Mouse (Mus musculus) neutrophil, adult 5-6 weeks (primary cell): ENCODE data around the gene Ift43. TPM values are rescaled to one million over a fixed set of nuclear protein-coding genes. Genes with fewer than 3 reads are reported as not detected.

Source experiments
- ATAC-seq: fragments of 151-379, 151-347 bp; 2 replicates; pipeline ENCODE4 v1.8.0; 2017; ENCODE audit warnings: mild to moderate bottlenecking, moderate TSS enrichment; ENCODE audit not compliant: insufficient number of reproducible peaks, poor library complexity, low FRiP score, severe bottlenecking; ENCODE audit errors: extremely low read depth
- total RNA-seq: library from RNA; stranded (forward); fragments of 200-1000 nt; gene quantifications from 2 replicates; pipeline ENCODE4 v1.2.3, GENCODE M21; 2017

Ift43 gene
- total RNA-seq, 1 experiment from 2014 or later: not detected

DNA sequence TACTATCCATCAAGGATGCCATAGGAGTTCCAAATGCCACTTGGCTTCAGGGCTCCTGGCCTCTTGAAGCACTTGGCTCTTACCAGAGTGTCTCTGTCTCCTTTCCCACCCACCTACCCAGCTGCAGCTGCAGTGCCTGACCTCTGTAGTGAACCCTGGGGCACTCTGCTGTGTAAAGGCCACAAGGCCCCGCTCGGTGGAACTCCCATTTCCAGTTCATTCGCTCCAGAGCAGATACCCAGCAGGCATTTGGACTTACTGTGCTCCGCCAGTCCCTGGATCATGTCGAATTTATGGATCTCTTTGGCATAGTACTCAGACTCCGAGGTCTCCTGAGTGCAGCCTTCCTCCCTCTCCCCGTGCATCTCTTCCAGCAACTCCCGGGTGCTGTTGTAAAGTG is 5.0 kb upstream of the Ift43 start:
- no peak for ATAC-seq

DNA sequence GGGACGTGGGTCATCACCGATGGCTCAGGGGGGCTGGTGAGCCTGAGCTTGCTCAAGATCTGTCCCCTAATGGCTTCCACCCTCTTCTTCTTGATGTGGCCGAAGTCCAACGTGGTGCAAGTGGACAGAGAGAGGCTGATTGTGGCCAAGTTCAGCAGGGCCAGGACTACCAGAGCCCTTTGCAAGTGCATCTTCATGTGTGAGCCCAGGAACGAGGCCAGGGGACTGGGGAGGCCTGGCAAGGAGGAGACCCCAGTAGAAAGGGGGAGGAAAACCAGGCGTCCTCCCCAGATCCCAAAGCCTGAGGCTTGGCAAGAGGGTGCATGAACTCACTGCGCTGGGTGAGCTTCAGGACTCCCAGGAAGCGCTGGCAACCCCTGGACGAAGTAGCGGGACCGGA is 4.6 kb upstream of the Ift43 start:
- ATAC-seq: no peak

DNA sequence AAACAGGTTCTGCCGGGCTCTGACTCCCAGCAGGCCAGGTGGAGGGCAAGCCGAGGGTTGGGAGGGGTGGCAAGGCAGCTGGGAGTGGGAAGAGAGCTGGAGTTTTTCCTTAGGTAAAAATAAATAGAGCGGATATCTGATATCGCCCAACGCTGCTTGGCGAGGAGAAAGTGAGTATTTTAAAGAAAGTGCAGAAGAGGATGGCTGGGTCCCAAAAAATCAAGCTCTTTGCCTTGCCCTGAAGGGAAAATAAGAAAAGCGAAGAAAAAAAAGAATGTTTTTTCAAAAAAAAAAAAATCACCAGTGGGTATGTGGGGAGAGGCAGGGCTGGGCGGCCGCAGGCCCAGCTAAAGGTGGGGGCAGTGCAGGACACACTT is 4.2 kb upstream of the Ift43 start:
- ATAC-seq: no peak

DNA sequence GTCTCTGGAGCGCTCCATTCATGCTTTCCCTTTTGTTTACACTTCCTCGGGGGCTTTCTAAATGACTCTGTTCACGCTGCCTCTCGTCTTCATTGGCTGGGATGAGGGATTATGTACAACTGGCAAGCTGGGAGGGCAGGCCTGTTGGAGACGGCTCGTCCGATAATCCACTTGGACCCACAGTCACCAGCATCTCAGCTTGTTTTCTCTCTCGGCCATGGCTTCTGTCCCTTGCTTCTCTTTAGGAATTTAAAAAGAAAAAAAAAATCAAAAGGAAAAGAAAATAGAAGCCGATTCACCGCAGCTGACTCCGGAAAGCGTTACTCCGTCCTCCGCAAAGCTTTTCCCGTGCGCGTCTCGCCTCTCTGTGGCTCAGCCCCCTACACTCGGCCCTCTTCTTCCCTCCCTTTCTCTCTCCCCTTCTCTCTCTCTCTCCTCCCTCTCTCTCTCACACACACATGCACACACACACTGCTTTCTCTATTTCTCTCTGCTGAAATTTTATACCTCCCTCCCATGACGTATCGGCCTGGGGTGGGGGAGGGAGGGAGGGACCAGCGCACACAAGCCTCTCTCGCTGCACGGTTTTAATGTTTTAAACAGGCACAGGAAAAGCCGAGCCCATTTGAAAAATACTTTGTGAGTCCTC is 3.7 kb upstream of the Ift43 start, which contains the start of gene Tgfb3:
TSS of gene Tgfb3 (minus strand) at position 489 of the 649 bp plus-strand sequence.
- peak; percentile 7; the same call in 1 of the 2 replicates for ATAC-seq

DNA sequence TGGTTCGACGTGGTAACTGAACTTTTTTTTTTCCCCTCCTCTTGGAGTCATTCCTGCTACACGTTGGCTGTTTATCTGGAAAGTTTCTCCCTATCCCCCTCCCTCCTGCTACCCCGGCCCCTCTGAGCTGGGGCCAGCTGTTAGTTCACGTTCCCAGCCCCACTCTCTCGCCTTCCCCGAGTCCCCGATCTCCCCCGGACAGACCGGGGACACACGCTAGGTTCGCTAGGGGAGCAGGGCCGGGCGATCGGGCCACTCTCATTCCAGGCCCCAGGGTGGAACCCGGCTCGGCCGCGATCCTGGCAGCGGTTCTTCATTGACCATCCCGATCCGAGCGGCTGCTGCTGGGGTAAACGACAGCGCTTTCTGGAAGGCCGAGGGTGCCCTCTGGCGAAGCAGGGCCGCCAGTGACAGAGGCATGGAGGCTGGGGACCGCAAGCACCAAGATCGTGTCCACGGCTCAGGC is 3.1 kb upstream of the Ift43 start:
- ATAC-seq: peak; percentile 81

DNA sequence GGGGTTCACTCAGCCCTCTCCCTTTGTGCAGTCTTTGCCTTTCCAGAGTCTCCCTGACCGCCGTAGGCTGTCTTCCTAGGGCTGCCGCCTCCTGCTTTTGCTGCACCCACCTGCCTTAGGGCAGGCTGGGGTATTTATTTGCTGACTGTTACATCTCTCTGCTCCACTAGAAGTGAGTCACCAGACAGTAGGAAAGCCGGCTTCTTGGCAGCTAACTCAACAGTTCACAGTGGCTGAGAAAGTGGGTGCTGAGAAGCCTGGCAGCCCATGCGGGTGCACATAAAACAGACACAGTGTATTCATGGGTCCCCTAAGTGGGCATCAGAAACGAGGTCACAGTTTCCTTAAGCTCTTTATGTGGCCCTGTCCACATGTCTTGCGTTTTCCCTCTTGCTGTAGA is 3.5 kb downstream of the Ift43 start:
- ATAC-seq: no peak

DNA sequence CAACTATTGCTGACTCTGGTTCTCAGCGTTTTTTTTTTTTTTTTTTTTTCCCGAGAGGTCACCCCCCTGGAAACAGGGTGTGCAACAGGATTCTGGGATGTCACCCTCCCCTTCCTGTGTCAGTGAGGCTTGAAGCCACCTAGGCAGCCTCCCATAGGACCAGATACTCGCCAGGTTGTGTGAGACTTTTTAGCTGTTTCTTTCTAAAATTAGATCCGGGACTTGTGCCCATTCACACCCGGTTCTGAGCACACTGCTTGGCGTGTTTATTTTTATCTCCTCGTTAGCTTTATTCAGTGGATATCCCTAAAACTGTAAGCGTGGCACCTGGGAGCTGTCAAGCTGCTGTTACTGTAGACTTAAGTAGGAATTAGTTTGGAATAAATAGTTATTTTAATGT is 4.2 kb downstream of the Ift43 start:
- ATAC-seq: no peak

DNA sequence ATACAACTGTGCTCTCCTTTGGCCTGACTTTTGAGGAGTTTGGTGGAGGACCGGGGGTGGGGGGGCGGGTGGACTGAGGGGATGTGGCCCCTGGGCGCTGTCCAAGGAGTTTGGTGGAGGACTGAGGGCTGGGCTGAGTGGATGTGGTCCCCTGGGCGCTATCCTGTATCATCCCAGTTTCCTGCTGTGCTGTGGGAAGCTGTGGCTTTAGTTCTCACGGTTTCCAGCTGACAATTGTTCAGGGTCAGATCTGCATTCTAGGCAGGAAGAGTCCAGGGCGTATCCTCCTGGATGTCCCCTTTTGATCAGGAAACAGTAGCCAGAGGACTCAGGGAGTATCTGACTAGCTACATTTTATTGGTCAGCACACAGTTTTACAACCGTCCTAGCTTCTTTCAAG is 5.7 kb downstream of the Ift43 start:
- ATAC-seq: no peak

DNA sequence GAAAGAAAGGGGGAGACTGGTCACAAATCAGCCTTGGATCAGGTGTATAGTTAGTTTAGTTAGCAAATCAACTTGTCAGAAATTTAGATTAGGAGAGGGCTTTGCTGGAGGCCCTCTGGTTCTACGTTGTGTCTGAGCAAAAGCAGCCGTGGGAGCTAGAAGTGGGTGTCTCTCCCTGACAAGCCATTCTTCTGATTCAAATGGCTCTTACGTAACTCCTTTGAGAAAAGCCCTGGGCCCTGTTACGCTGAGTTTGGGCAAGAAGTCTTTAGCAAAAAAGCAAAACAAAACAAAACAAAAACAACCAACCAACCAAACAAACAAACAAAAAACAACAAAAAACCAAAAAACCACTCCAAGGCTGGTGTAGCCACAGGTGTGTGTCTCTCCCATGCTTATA is 8.4 kb downstream of the Ift43 start:
- ATAC-seq: no peak

DNA sequence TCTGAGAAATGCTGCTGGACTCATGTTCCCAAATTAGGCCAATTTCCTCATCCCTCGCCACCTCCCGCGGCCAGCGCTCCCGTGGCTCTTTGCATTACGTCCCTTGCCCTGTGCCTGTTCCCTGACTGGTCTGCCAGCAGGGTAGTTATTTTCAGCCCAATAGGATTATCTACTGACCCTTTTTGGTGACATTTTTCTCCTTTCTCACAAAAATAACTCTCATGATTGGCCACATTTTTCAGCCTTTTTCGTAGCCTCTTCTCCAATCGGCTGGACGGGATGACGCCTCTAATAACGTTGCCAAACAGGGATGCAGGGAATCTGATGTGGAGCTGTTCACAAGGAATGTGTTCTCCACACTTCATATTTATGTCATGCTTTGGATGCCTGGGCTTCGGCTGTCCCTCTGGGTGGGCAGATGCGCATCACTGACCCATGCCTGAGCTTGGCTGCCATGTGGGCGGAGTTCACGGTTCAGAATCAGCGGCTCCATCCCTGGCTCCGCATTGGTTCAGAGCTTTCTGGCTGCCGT is 9.3 kb downstream of the Ift43 start:
- no peak for ATAC-seq

DNA sequence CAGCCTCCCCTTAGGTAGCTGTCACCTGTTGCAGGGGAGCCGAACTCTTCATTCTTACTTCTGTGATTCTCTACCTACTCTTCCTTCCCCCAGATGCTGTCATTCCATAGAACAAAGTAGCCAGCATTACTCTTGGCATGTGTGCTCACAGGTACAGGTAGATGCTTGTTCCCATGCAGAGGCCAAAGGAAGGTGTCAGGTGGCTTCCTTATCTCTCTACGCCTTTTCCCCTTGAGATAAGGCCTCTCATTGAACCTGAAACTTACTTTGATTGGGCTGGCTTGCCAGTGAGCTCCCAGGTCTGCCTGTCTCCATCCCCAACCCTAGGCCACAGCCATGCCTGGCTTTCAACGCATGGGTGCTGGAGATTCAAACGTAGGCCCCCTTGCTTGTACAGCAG is 11.7 kb downstream of the Ift43 start:
- no peak for ATAC-seq

DNA sequence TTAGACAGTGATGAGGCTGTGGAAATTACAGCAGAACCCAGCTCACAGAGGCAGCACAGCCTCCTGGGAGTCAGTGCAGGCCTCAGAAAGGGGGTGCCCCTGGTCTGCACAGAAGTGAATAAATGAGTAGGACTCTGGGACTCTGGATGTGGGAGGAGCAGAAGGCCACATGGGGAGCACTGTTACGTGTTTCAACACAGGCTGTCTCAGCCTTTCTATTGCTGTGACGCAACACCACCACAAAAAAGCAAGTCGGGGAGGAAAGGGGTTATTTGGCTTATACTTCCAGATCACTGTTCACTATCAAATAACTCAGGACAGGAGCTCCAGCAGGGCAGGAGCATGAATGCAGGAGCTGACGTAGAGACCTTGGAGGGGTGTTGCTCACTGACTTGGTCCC is 13.5 kb downstream of the Ift43 start:
- no peak for ATAC-seq

DNA sequence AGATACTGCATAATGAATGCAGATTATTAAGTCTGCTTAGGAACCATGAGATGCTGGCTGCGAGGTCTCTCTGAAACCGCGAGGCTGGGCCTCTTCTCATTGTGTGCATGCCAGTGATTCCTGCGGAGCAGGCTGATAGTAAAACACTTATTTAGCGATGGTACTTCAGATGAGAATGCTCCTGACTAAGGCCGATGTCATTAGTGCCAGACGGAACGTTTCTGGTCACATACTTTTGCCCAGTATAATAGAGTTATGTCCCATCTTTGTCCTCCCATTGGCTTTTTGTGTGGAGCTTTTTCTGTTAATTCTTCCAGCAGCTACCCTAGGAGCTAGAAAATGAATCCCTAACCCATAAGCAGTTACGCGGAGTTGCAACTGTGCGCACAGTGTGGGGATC is 15.4 kb downstream of the Ift43 start:
- ATAC-seq: no peak

DNA sequence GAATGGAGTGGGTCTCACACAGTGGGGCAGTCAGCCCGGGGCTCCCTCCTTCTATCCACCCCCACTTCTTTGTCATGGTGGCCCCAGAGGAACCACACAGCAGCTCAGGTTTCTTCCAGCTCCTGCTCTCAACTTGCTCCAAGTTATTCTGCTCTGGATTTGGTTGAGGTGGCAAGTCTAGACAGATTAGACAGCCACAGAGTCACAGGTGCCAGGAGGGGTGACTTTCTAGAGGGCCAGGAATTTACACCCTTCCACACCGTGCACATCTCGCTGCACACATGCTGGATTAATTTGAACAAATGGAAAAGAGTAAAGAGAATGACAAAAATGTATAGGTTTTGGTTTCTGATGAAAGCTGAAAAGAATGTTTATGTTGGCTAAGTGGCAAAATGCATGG is 18.4 kb downstream of the Ift43 start:
- ATAC-seq: no peak

DNA sequence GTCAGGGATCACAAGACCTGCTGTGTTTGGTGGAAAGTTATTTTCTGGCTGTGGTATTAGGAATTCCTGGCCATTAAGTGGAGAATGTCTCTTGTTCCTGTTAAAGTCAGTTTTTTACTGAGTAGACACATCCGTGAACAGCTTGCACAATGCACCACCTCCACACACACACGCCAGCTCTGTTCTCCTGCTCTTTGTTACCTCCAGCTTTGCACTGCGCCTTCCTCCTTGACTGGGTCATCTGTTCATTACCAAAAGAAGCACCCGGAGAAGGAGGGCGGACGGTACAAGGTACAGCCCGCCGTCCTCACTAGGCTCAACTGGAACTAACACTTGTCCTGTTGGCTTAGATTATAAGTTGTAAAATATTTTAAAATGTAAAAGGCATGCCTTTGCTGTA is 20.3 kb downstream of the Ift43 start:
- no peak for ATAC-seq

DNA sequence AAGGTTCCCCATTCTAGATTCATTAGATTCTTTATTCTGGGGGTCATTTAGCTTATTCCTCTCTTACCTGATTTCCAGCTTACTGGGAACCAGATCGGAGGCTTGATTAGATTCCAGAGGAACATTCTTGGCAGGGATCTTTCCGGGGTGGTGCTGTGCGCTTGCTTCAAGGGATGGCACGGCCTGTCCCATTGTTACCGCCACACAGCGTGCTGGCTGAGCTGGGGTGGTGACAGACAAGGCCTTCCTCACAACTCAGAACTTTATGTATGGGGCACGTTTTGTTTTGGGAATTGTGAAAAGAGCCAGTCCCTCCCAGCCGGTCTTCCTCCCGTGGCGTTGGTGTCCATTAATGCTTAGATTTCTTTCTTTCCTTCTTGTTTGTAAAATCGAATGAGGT is 21.1 kb downstream of the Ift43 start:
- no peak for ATAC-seq

DNA sequence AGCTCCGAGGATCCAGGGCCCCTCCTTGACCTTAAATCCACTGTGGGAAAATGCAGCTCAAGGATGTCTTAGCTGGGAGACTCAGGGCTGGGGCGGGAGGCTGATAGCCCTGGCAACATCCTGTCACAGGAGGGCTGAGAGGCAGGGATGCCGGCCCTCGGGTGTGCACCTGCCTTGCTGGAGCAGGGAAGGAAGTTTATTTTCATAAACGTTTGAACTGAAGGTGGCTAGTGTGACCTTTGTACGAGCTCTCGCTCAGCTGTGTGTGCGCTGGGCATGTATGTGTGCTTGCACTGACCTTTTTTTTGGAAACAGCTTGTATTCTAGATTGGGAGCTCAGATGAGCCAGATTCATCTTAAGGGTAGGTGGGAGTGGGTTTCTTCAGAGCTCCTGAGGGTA is 21.5 kb downstream of the Ift43 start:
- no peak for ATAC-seq

DNA sequence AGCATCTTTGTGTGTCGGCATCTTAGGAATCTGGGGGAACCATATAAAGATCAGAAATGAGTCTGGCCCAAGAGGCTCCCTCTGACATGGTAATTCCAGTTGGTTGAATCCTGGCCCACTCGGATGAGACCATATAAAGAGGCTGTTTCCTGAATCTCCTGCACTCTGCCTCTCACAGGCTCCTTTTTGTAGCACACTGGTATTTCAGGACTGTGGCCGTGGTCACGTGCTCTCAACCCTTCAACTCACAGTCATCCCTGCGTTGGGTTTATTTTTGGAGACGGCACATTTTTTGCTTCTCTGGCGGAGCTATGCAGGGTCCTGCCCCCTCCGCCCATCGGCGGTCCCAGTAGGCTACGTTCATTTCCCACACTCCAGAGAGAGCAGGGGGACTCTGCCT is 22.0 kb downstream of the Ift43 start:
- ATAC-seq: no peak

DNA sequence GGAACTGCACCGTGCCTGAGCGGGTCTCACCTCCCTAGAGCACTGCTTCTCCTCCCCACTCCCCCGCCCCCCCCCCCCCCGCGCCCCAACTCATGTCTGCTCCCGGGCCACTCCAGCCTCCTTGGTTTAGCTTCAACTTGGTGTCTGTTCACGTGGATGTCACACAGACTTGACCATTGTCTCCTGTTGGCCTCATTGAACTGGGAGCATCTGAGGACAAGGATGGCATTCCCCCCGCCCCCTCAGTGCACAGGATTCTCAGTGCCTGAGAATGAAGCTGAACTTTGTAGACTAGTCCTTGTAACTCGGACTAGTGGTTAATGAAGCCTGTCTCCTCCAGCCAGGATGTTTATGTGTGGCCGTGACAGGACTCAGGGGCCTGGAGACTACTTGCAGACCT is 23.2 kb downstream of the Ift43 start:
- ATAC-seq: no peak

DNA sequence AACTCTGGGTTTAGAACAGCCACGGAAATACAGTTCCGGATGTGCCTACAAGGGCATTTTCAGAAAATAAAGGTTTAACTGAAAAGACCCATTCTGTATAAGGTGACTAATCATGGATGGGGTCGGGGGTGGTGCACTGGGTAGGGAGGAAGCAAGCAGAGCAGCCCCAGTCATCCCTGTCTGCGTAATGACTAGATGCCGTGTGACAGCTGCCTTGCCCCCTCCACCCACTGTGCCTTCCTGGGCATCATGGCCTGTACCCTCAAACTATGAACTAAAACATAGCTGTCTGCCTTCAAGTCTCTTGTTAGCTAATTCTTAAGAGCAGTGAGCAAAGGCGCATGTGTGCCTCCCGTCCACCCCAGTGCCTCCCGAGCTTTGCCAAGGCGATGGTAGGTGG is 23.7 kb downstream of the Ift43 start:
- no peak for ATAC-seq

DNA sequence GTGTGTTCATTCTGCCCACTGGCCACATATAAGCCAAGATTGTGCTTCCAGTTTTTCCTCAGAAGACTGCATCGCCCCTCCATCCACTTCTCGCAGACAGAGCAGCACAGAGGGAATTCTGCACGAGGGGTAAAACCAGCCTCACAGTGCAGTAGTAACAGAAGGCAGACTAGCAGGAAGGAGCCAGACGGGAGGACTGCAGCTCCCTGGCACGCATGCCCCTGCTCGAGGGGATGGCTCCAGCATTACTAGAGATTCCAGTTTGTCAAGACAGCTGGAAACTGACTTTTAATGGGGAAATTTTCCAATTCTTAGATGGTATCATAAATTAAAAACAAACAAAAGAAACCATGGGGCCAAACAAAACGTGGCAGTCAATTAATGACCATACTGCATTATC is 25.3 kb downstream of the Ift43 start:
- ATAC-seq: no peak
